Mouse (Mus musculus) G1E (cell line): ENCODE measurements around the gene Myoz2. TPM values are rescaled to one million over a fixed set of nuclear protein-coding genes. Genes with fewer than 3 reads are reported as not detected.

ENCODE experiments used
- ATAC-seq: 2 replicates; pipeline ENCODE4 v1.8.0; 2016; ENCODE audit warnings: mild to moderate bottlenecking; ENCODE audit not compliant: insufficient number of reproducible peaks, poor library complexity, low FRiP score, severe bottlenecking; ENCODE audit errors: extremely low read depth
- DNase-seq: peaks from one replicate; pipeline ENCODE4 v3.0.0; 2012; ENCODE audit warnings: low spot score
- H3K27me3 ChIP-seq: 2 replicates; pipeline ENCODE4 v1.6.1; 2012; ENCODE audit warnings: mild to moderate bottlenecking, low read length, inconsistent platforms; ENCODE audit not compliant: insufficient read depth
- H3K36me3 ChIP-seq: replicated peaks from 2 replicates; pipeline ENCODE3; 2012; ENCODE audit warnings: mild to moderate bottlenecking, inconsistent platforms
- H3K4me1 ChIP-seq: 2 replicates; pipeline ENCODE4 v1.6.1; 2012; ENCODE audit warnings: low read depth, low read length, inconsistent platforms, mixed read lengths; ENCODE audit not compliant: insufficient read depth
- H3K4me3 ChIP-seq: 2 replicates; pipeline ENCODE4 v1.5.1; 2012; ENCODE audit warnings: low read depth, mild to moderate bottlenecking, inconsistent platforms, low read length, moderate library complexity, mixed read lengths
- H3K9me3 ChIP-seq: replicated peaks from 2 replicates; pipeline ENCODE4 v1.6.1; 2012; ENCODE audit warnings: inconsistent platforms
- CTCF ChIP-seq: IDR thresholded peaks from 2 replicates; pipeline ENCODE4 v1.5.1; 2012; ENCODE audit warnings: low read depth, low read length, inconsistent platforms, mixed read lengths
- GATA1 ChIP-seq: IDR thresholded peaks from 2 replicates; pipeline ENCODE4 v1.6.1; 2012; ENCODE audit warnings: borderline replicate concordance, low read length, inconsistent platforms, mixed read lengths
- GATA2 ChIP-seq: IDR thresholded peaks from 2 replicates; pipeline ENCODE4 v1.6.1; 2012; ENCODE audit warnings: low read depth, low read length, inconsistent platforms, borderline replicate concordance
- POLR2AphosphoS5 ChIP-seq: IDR thresholded peaks from 2 replicates; pipeline ENCODE4 v1.6.1; 2012; ENCODE audit warnings: low read depth, low read length, inconsistent platforms; ENCODE audit not compliant: insufficient replicate concordance
- TAL1 ChIP-seq: conservative IDR thresholded peaks from 2 replicates; pipeline ENCODE4 v1.6.1; 2012; ENCODE audit warnings: low read depth, low read length, inconsistent platforms, mixed read lengths
- polyA plus RNA-seq: library from polyadenylated mRNA; stranded (reverse); fragments of >175 nt; gene quantifications from 2 replicates; pipeline ENCODE4 v1.2.3, GENCODE M21; 2012
- total RNA-seq, 2 experiments: library from RNA; stranded (forward) in 1 of 2; stranded (reverse) in 1 of 2; fragments of 200-1000 nt in 1 of 2; fragments of >200 nt in 1 of 2; fragmentation: Nextera tagmentation in 1 of 2; gene quantifications; 2 replicates each; pipeline ENCODE4 v1.2.3; 2014 to 2017

Gene Myoz2
- total RNA-seq (2014; fragmentation: Nextera tagmentation) (not detected in 2 replicates), total RNA-seq (2017) (0.12 and 0.22 TPM in 2 replicates), polyA plus RNA-seq (not detected in 2 replicates)

- DNase-seq (no peak), ATAC-seq (no peak)
- Histone ChIP-seq H3K9me3 (no peaks in the 10 kb centered on the region), H3K4me1 (no peaks in the 10 kb centered on the region), H3K27me3 (no peaks in the 10 kb centered on the region), H3K4me3 (no peak within 1 kb of the TSS), H3K36me3 (no peaks in the 10 kb centered on the region)
- no peak for TF ChIP-seq GATA1
- no peak for TF ChIP-seq GATA2
- no peak for TF ChIP-seq CTCF
- no peak for TF ChIP-seq TAL1
- TF ChIP-seq POLR2AphosphoS5, result no peak
Measured at GRCm38 (mm10) chr3:123034752-123035151, at the start of gene Myoz2. TSS of gene Myoz2 (minus strand) at chr3:123035015.

- no peak for ATAC-seq
- TF ChIP-seq TAL1 (no peak), GATA1 (no peak), POLR2AphosphoS5 (no peak), GATA2 (no peak), CTCF (no peak)
- Histone ChIP-seq H3K27me3 (no peaks in the 10 kb centered on the region), H3K4me1 (no peaks in the 10 kb centered on the region), H3K9me3 (no peaks in the 10 kb centered on the region), H3K4me3 (no peak overlapping the region), H3K36me3 (no peaks in the 10 kb centered on the region)
- no peak for DNase-seq
Measured at GRCm38 (mm10) chr3:123081665-123082064, 46.9 kb upstream of the Myoz2 start.

- TF ChIP-seq GATA1 (no peak), CTCF (no peak), GATA2 (no peak), POLR2AphosphoS5 (no peak), TAL1 (no peak)
- Histone ChIP-seq H3K9me3 (no peaks in the 10 kb centered on the region), H3K27me3 (no peaks in the 10 kb centered on the region), H3K36me3 (no peaks in the 10 kb centered on the region), H3K4me1 (no peaks in the 10 kb centered on the region), H3K4me3 (no peak overlapping the region)
- ATAC-seq, result no peak
- no peak for DNase-seq
Measured at GRCm38 (mm10) chr3:123080943-123081342, 46.1 kb upstream of the Myoz2 start.

GRCm38 (mm10) chr3:123080017-123080725 lies 45.4 kb upstream of the Myoz2 start:
- TF ChIP-seq CTCF, result no peak
- no peak for TF ChIP-seq POLR2AphosphoS5
- no peak for TF ChIP-seq GATA1
- no peak for TF ChIP-seq GATA2
- no peak for TF ChIP-seq TAL1
- H3K9me3 ChIP-seq, result no peaks in the 10 kb centered on the region
- DNase-seq (no peak), ATAC-seq (no peak)
- H3K4me3 ChIP-seq, result no peak overlapping the region
- H3K4me1 ChIP-seq, result no peaks in the 10 kb centered on the region
- H3K27me3 ChIP-seq, result no peaks in the 10 kb centered on the region
- H3K36me3 ChIP-seq, result no peaks in the 10 kb centered on the region

- no peak for ATAC-seq
Measured at GRCm38 (mm10) chr3:123075759-123076158, 40.9 kb upstream of the Myoz2 start.

GRCm38 (mm10) chr3:123075034-123075433 lies 40.2 kb upstream of the Myoz2 start:
- Histone ChIP-seq H3K4me3 (no peak overlapping the region), H3K27me3 (no peaks in the 10 kb centered on the region), H3K4me1 (no peaks in the 10 kb centered on the region), H3K9me3 (no peaks in the 10 kb centered on the region), H3K36me3 (no peaks in the 10 kb centered on the region)
- DNase-seq (no peak), ATAC-seq (no peak)
- TF ChIP-seq GATA1 (no peak), TAL1 (no peak), CTCF (no peak), POLR2AphosphoS5 (no peak), GATA2 (no peak)

More at GRCm38 (mm10) chr3:123075759-123076158, 40.9 kb upstream of the Myoz2 start:
- H3K4me1 ChIP-seq, result no peaks in the 10 kb centered on the region
- DNase-seq, result no peak
- no peaks in the 10 kb centered on the region for H3K9me3 ChIP-seq
- no peak for TF ChIP-seq GATA2
- no peak for TF ChIP-seq CTCF
- no peak for TF ChIP-seq POLR2AphosphoS5
- no peak for TF ChIP-seq GATA1
- no peak overlapping the region for H3K4me3 ChIP-seq
- H3K36me3 ChIP-seq, result no peaks in the 10 kb centered on the region
- H3K27me3 ChIP-seq, result no peaks in the 10 kb centered on the region

- no peak for TF ChIP-seq GATA2
- TF ChIP-seq TAL1, result no peak
- no peak for TF ChIP-seq POLR2AphosphoS5
- no peak for TF ChIP-seq CTCF
- no peak for TF ChIP-seq GATA1
- Histone ChIP-seq H3K9me3 (no peaks in the 10 kb centered on the region), H3K27me3 (no peaks in the 10 kb centered on the region), H3K36me3 (no peaks in the 10 kb centered on the region), H3K4me1 (no peaks in the 10 kb centered on the region), H3K4me3 (no peak overlapping the region)
- DNase-seq (no peak), ATAC-seq (no peak)
Measured at GRCm38 (mm10) chr3:123073351-123073750, 38.5 kb upstream of the Myoz2 start.
